In the genomic region with DNA sequence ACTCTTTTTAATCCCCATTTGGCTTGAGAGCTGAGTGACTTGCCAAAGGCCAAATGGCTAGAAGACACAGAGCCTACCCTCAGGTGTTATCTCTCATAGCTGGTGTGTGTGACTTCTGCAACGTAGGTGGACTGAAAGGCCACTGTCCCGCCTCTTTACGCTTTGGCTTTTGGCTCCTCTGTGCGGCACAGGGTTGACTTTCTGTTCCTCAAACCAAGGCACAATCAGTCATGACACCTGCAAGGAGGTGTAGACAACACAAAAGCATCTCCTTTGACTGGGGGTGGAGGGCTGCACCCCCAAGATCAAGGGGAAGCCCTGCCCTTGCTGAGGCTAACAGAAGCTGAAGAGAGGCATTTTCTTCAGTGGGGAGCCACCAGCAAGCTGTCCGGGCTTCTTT, we compare ENCODE assay signal across 29 mouse cellular contexts. TPM values are rescaled to one million over a fixed set of nuclear protein-coding genes. Genes with fewer than 3 reads are reported as not detected.
A peak's percentile ranks its signal among the peaks of the same experiment; 100 is the strongest.
DNase-seq lines count a peak whose midpoint lies in the region; ATAC-seq lines count a peak whose summit lies in the region.
"Had no signal": no experiment of that assay in that cellular context is flagged by ENCODE, and none has a peak within 500 bp of the region (broad histone marks: within the 10 kb centered on the region; RNA-seq: fewer than 3 reads in every experiment).

No protein-coding gene starts in this region.

- no peak overlapping the region for H3K27ac ChIP-seq in midbrain, embryonic 11.5 days (ENCODE audit: low read depth, low read length)
- no peak overlapping the region for H3K27ac ChIP-seq in intestine, embryonic 15.5 days
- H3K27ac ChIP-seq: embryonic facial prominence, embryonic 10.5 days; embryonic facial prominence, embryonic 13.5 days; forebrain, embryonic 12.5 days; heart, embryonic 15.5 days; hindbrain, embryonic 10.5 days; hindbrain, embryonic 13.5 days had no signal

- WGBS in midbrain, embryonic 11.5 days: 90% methylated on average over 5 of the region's 5 CpGs
- 58% methylated on average over 5 of the region's 5 CpGs for WGBS in intestine, embryonic 15.5 days

- ATAC-seq in megakaryocyte progenitor cell, adult 5-6 weeks (replicated peaks; ENCODE audit: poor library complexity): peak; percentile 44
- no peak for ATAC-seq in midbrain, embryonic 11.5 days (ENCODE audit: low FRiP score)
- ATAC-seq in intestine, embryonic 15.5 days: no peak
- ATAC-seq: forebrain, embryonic 16.5 days; hindbrain, embryonic 16.5 days; Patski had no signal

- no peak overlapping the region for H3K9ac ChIP-seq in midbrain, embryonic 11.5 days (ENCODE audit: low read length)
- H3K9ac ChIP-seq in intestine, embryonic 15.5 days: no peak overlapping the region
- H3K9ac ChIP-seq: embryonic facial prominence, embryonic 13.5 days; forebrain, embryonic 12.5 days; heart, embryonic 12.5 days; heart, embryonic 15.5 days; hindbrain, embryonic 13.5 days had no signal

- no peaks in the 10 kb centered on the region for H3K27me3 ChIP-seq in midbrain, embryonic 11.5 days (ENCODE audit: control insufficient read depth, insufficient read depth, low read length)
- no peaks in the 10 kb centered on the region for H3K27me3 ChIP-seq in intestine, embryonic 15.5 days (replicated peaks)
- H3K27me3 ChIP-seq: CH12.LX; embryonic facial prominence, embryonic 13.5 days; forebrain, embryonic 12.5 days; heart, embryonic 12.5 days; heart, embryonic 15.5 days; hindbrain, embryonic 13.5 days had no signal

- no peaks in the 10 kb centered on the region for H3K4me1 ChIP-seq in midbrain, embryonic 11.5 days (ENCODE audit: control insufficient read depth, insufficient read depth, low read length)
- peaks cover 11% of the 10 kb centered on the region; the same call in 1 of the 2 replicates for H3K4me1 ChIP-seq in intestine, embryonic 15.5 days (replicated peaks)

- no peaks in the 10 kb centered on the region for H3K36me3 ChIP-seq in midbrain, embryonic 11.5 days (ENCODE audit: control insufficient read depth, insufficient read depth, low read length)
- no peaks in the 10 kb centered on the region for H3K36me3 ChIP-seq in intestine, embryonic 15.5 days
- H3K36me3 ChIP-seq: embryonic facial prominence, embryonic 13.5 days; forebrain, embryonic 12.5 days; G1E; heart, embryonic 12.5 days; heart, embryonic 15.5 days; hindbrain, embryonic 13.5 days had no signal

- no peak overlapping the region for H3K4me2 ChIP-seq in midbrain, embryonic 11.5 days
- no peak overlapping the region for H3K4me2 ChIP-seq in intestine, embryonic 15.5 days (replicated peaks)
- H3K4me2 ChIP-seq: embryonic facial prominence, embryonic 13.5 days; forebrain, embryonic 12.5 days; heart, embryonic 12.5 days; heart, embryonic 15.5 days; hindbrain, embryonic 13.5 days had no signal

- DNase-seq in spleen, postnatal 36 days (ENCODE audit: low spot score in 2 of 2): peak; percentile 51 to 57
- no peak for DNase-seq in spleen, adult 18-20 months
- DNase-seq in B cell, adult 2 months: peak; percentile 20 to 34
- no peak for DNase-seq in midbrain, embryonic 11.5 days (ENCODE audit: low spot score, missing footprints)
- DNase-seq: adrenal gland, postnatal 10 days; adrenal gland, postnatal 36 days; cerebellum, adult 18-20 months; cerebellum, adult 9-10 months; cerebellum, postnatal 14 days; embryo, embryonic 11 days; gastrocnemius, postnatal 25 days; heart, adult 18-20 months; heart, postnatal 10 days; heart, postnatal 36 days had no signal

- H3K9me3 ChIP-seq in midbrain, embryonic 11.5 days (ENCODE audit: control insufficient read depth, low read length): no peaks in the 10 kb centered on the region
- H3K9me3 ChIP-seq in intestine, embryonic 15.5 days: no peaks in the 10 kb centered on the region
- H3K9me3 ChIP-seq: forebrain, embryonic 12.5 days had no signal

- no peak overlapping the region for H3K4me3 ChIP-seq in midbrain, embryonic 11.5 days (ENCODE audit: low read depth, low read length)
- H3K4me3 ChIP-seq in intestine, embryonic 15.5 days (replicated peaks): no peak overlapping the region
- H3K4me3 ChIP-seq: embryonic facial prominence, embryonic 10.5 days; embryonic facial prominence, embryonic 13.5 days; erythroblast, embryonic 14.5 days; forebrain, embryonic 12.5 days; heart, embryonic 12.5 days; heart, embryonic 15.5 days; hindbrain, embryonic 10.5 days; hindbrain, embryonic 13.5 days had no signal

RNA-seq across cellular contexts. Expression of a gene that starts 50.5 kb away (rescaled TPM):
- total RNA-seq in megakaryocyte progenitor cell, adult 5-6 weeks (2015): 0.05 and 0.59 TPM in 2 replicates
- total RNA-seq in megakaryocyte progenitor cell, adult 5-6 weeks (2017): 0.04 and 0.51 TPM in 2 replicates
- polyA plus RNA-seq in midbrain, embryonic 11.5 days (2014; fragmentation: Nextera tagmentation; extraction: Ambion mirVana): 42.0 and 46.2 TPM in 2 replicates
- 8.0 and 8.7 TPM in 2 replicates for polyA plus RNA-seq in intestine, embryonic 15.5 days (2015; fragmentation: Nextera tagmentation; extraction: Ambion mirVana)
- total RNA-seq: CH12.LX had no signal
- polyA plus RNA-seq: G1E had no signal

Comparison
In these comparisons a context has a peak if more than half of its experiments do, and no peak if none do; other contexts are left out.
1. DNase-seq: peak in spleen, postnatal 36 days (2 of 2) and B cell, adult 2 months (2 of 2); none in spleen, adult 18-20 months (0 of 2) and midbrain, embryonic 11.5 days (single experiment).